Mouse (Mus musculus): ENCODE measurements at regions not wholly inside any gene's neighbourhood (a gene's known extent, or its start where the extent isn't known, plus 50 kb on each side); places are given as distances from the start of the nearest gene placed in this dataset.

DNA sequence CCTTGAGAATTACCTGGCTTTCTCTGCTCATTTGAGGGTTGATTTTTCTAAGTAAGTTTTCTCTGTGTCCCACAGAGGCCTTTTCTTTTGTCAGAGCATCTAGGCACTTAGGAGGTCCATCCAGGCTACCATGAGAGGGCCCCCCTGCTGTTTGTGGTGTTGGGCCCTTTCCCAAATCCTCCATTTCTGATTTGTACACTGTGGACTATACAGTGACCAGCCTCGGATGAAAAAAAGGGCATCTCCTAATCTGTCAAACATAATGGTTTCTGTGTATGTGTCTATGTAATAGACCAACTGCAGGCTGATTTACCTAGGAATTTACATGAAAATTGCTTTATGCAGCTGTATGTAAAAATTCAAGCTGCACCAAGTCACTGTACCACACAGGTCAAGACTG lies 234.9 kb upstream of the Arrdc4 start:
- TF ChIP-seq CTCF (conservative IDR thresholded peaks at IDR 0.05), result no peak
- no peak overlapping the region for H3K27ac ChIP-seq
- H3K4me3 ChIP-seq, result no peak overlapping the region
- no peak for DNase-seq (ENCODE audit: low spot score in 2 of 2)

DNA sequence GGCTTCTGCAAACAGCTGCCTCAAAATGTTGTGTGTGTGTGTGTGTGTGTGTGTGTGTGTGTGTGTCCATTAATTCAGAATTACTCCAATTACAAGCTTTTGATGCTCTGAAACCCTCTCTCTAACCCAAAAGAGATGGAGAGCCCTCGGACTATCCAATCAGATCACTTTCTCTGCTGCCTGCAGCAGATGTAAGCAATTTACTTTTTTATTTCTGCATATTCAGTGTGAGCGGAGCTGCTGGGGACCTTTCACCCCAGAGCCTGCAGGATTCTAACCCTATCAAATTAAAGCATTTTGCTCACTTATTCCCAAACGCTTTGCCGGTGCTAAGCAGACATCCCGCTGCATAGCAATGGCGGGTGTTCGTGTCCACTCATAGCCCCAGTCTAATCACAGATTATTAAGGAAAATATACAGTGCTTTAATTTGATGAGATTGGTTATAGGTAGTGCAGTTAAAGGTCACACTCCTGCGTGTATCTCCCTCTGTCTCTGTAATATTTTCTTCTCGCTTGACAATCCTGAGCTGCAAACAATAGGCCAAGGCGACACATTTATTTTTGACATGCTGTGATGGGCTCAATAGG lies 234.0 kb upstream of the Arrdc4 start:
- TF ChIP-seq CTCF (conservative IDR thresholded peaks at IDR 0.05), result no peak
- Histone ChIP-seq H3K27ac (no peak overlapping the region), H3K4me3 (no peak overlapping the region)
- DNase-seq (ENCODE audit: low spot score in 2 of 2), result no peak

DNA sequence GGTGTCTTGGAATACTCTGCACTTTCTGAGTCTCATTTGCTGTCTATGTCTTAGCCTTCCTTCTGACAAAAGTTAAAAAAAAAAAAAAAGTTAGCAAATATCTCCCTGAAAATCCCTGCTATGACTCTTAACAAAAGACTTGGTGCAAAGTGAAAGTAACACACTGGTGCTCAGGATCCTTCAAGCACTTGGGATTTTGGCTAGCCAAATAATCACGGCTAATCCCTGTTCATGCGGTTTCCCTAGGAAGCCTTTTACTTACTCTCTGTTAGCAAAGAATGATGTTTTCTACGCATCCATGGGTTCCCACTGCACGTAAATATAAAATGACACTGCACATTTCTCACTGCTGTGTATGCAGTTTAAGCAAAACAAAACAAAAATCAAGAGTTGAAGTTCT lies 229.5 kb upstream of the Arrdc4 start:
- H3K4me3 ChIP-seq, result no peak overlapping the region
- TF ChIP-seq CTCF (conservative IDR thresholded peaks at IDR 0.05), result no peak
- no peak for DNase-seq (ENCODE audit: low spot score in 2 of 2)
- H3K27ac ChIP-seq, result no peak overlapping the region

DNA sequence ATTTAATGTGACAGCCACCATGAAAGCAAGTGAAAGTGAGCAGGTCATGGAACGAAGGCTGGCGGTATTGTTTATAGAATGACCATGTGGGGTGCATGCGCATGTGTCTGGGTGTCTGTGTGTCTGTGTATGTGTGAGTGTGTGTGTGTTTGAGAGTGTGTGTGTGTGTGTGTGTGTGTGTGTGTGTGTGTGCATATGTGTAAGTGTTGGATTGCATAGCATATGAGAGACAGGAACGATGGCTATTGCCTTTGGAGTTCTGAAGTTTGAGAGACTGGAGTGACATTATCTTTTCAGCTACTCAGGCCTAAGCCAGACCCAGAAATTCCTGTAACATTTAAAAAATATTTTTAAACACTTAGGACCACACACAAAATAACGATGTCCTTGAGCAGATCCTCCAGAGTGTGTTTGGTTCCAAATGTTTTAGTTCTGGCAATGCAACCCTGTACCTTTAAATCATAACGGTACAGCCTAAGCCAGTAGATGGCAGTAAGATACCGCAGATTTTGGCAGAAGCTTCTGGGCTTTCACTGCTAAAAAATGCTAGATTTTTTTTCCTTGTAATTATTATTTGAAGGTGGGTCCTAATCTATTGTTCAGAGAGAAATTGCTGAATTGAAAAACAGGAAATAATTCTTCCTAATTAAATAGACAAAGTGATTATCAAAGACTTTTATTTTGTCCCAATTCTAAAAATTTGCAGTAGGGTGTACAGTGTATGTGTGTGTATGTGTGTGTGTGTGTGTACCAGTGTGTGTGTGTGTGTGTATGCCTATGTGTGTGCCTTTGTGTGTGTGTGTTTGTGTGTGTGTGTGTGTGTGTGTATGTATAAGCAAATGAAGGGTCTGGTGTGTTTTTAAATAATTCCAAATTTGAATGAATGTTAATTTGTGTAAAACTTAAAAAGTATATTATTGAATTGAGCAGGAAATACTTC lies 228.0 kb upstream of the Arrdc4 start:
- Histone ChIP-seq H3K4me3 (no peak overlapping the region), H3K27ac (no peak overlapping the region)
- TF ChIP-seq CTCF (conservative IDR thresholded peaks at IDR 0.05), result peak; percentile 86
- DNase-seq (ENCODE audit: low spot score in 2 of 2), result peak; percentile 49 to 70

DNA sequence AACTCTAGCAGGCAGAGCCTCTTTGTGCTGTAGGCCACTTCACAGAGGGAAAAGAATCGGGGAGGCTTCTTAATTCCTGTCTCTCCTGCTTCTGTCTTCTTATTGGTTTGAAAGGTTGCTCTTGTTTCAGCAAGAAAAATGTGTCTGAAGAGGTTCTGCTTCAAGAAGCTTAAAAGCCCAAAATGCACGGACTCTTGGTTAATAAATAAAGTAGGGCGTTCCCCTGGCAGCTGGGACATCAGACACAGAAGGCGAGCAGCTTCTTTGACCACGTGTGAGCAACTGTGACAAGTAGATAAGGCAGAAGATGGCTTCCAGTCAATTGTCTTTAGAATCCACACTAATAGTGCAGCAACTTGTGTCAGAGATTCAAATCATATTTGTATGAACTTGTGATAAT lies 226.9 kb upstream of the Arrdc4 start:
- TF ChIP-seq CTCF (conservative IDR thresholded peaks at IDR 0.05), result no peak
- no peak overlapping the region for H3K27ac ChIP-seq
- H3K4me3 ChIP-seq, result no peak overlapping the region
- no peak for DNase-seq (ENCODE audit: low spot score in 2 of 2)

DNA sequence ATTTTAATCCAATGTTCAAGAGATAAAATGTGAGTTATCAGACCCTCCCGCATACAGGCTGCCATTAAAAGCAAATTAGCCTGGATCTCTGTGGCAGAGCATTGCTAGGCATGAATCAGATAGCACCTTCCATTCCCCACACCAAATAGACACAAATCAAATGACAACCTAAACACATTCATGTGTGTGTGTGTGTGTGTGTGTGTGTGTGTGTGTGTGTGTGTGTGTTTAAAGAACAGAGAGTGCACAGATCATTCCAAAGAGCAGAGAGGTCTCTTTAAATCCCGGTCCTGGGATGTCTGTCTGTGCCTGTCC lies 226.5 kb upstream of the Arrdc4 start:
- no peak overlapping the region for H3K4me3 ChIP-seq
- no peak for DNase-seq (ENCODE audit: low spot score in 2 of 2)
- no peak overlapping the region for H3K27ac ChIP-seq
- TF ChIP-seq CTCF (conservative IDR thresholded peaks at IDR 0.05), result no peak

DNA sequence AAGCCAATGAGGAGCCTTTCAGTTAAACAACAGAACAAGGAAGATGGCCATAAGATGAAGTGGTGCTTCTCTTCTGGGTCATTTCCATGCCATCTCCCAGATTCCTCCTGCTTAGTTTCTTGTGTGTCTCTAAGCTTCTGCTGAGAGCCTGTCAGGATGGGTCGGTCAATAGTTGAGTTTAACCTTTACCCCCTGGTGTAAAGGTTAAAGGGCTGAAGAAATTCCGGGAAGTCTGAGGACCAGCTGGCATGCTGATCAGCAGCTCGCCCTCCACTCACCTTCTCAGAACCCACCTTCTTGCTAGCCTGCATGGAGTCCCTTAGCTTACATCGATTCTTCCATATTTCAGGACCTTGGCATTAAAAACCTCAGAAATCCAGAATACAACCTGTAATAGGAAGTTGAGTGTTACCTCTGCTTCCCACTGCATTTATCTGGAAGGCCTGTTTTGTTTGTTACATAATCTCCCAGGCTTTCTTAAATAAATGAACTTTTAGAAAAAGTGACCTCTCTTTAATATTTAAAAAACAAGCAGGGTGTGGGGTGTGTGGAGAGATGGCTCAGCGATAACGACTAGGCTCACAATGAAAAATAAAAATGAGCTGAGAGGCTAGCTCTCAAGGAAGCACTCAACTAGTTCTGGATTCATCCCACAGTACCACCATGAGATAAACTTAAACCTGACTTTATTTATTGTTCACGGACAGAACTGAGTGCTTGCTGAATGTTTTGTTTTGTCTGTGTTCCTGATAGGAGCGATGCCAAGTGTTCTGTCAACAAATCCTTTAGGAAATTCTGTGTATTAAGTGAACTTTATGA lies 225.9 kb upstream of the Arrdc4 start:
- TF ChIP-seq CTCF (conservative IDR thresholded peaks at IDR 0.05), result no peak
- DNase-seq (ENCODE audit: low spot score in 2 of 2), result no peak
- Histone ChIP-seq H3K4me3 (no peak overlapping the region), H3K27ac (no peak overlapping the region)

DNA sequence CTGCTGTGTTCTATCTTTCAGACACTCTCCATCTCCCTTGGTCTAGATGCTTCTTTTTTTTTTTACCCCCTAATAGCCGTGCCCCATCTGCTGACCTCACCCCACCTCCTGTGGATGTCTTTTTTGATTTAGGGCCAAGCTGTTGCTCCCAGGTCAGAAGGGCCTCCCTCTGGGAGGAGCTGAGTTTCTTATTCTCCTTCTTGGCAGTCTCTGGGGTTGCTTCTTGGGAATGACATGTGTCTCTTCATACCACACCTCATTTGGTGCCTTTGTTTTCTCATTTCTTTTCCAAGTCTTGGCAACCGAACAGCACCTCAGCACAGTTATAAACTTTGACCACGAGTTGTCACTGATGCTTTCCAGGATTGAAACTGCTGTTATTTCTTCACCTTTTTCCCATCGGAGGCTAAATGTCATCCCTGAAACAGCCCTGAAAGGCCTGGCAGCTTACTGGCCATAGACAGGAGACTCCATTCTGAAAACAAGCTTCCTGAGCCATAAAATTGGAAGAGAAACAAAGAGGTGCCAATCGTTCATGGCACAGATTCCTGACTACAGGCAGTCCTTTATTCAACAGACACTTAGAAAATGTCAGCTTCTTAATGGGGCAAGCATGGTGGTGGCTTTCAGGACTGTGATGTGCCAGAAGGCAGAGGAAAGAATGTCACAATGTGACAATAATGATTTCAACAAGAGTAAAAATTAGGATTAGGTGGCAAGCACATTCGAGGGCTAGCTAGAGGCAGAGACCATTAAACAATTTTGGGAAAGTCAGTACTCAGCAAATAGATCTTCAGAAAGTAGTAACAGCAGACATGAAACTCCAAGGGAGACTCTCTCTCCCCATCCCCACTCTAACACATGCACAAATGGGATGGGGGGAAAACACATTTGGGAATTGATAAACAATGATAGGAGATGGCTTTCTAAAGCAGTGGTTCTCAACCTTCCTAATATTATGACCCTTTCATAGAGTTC lies 197.1 kb upstream of the Arrdc4 start:
- no peak for DNase-seq (ENCODE audit: low spot score in 2 of 2)
- H3K27ac ChIP-seq, result no peak overlapping the region
- no peak overlapping the region for H3K4me3 ChIP-seq
- no peak for TF ChIP-seq CTCF (conservative IDR thresholded peaks at IDR 0.05)

DNA sequence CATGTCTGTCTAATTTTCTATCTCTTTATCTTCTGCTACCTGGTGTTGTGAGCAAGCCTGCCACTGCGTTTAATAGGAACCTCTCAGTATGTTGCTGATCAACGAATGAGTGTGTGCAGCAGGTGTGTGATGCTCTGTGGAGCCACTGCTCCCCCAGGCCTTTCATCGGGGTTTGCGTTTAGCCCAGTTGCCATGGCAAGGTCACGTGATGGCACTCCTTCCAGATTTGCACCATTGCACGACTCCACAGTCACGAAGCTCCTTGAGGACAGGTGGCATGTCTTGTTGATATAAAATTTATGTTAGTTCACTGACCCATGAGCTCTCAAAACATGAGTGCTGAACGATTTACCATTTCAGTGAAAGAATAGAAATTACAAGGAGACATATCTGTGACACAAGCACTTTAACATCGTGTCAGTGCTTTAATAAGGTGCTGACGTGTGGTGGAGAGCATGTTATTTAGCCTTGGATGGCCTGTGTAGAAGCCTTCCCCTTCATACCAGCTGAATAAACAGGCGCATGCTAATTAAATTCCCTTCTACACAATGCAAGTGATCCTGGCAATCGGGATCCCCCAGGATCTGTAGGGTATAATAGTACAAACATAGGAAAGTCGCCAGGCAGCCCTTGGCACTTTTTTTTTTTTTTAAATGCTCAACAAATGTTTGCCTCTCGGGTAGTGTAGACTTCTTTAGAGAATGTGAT lies 181.7 kb upstream of the Arrdc4 start:
- no peak for TF ChIP-seq CTCF (conservative IDR thresholded peaks at IDR 0.05)
- Histone ChIP-seq H3K4me3 (no peak overlapping the region), H3K27ac (no peak overlapping the region)
- DNase-seq (ENCODE audit: low spot score in 2 of 2), result no peak

DNA sequence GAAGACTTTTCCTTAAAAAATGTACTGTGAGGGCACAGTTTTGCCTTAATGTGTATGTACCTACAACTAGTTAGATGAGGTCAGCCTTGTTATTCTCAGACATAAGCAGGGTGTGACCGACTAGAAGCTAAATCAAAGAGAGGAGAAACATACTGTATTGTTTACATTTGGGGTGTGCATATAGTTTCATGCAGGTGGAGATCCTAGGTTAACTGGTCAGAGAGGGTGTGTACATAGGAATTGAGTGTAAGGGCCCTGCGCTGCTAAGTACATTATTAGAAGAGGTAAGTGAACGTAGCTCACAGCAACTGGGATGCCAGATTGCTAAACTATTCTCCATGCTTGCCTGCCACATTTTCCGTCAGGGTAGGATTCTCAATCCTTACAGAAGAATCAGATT lies 180.6 kb upstream of the Arrdc4 start:
- Histone ChIP-seq H3K4me3 (no peak overlapping the region), H3K27ac (no peak overlapping the region)
- no peak for TF ChIP-seq CTCF (conservative IDR thresholded peaks at IDR 0.05)
- DNase-seq (ENCODE audit: low spot score in 2 of 2), result no peak

DNA sequence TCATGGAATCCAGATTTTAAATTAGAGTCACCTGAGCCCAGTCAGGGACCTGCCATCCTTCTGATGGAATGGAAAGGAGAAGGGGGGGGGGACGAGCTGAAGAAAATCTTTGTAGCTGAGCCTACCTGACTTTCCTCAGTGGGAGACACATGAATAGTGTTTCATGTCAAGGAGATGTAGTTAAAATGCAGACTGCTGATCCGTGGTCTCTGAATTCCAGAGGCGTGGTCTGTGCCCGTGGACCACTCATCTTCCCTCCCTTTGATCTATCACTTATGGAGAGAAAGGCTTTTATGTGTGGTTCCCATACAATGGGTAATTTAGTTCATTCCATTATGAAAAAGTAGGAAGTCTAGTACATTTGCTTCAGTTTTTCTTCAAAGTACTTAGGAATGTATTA lies 176.6 kb upstream of the Arrdc4 start:
- H3K27ac ChIP-seq, result no peak overlapping the region
- H3K4me3 ChIP-seq, result no peak overlapping the region
- no peak for DNase-seq (ENCODE audit: low spot score in 2 of 2)
- no peak for TF ChIP-seq CTCF (conservative IDR thresholded peaks at IDR 0.05)

All from layer of hippocampus, adult 2 months (tissue).